Mouse (Mus musculus): ENCODE measurements around the gene Tnfsf12.
"Not testable (repeated sequence)": the region's sequence is repeated elsewhere in the genome, so short reads cannot be mapped to it uniquely, and the experiment has no call there.

Gene Tnfsf12

GRCm38 (mm10) chr11:69695361-69696181, at the start of gene Tnfsf12, which contains the start of gene Tnfsfm13:
Gene Tnfsf12, minus strand, starts transcription at chr11:69695849.
Gene Tnfsfm13, minus strand, starts transcription at chr11:69696098.
- no peak for DNase-seq (ENCODE audit: extremely low spot score, low read depth, low spot score)

GRCm38 (mm10) chr11:69731408-69731807, 35.8 kb upstream of the Tnfsf12 start:
- DNase-seq (ENCODE audit: extremely low spot score, low read depth, low spot score), result not testable (repeated sequence)

- peak; percentile 24 for DNase-seq (ENCODE audit: extremely low spot score, low read depth, low spot score)
Observed at GRCm38 (mm10) chr11:69729063-69729462, 33.4 kb upstream of the Tnfsf12 start.

GRCm38 (mm10) chr11:69725951-69726350, 30.3 kb upstream of the Tnfsf12 start:
- no peak for DNase-seq (ENCODE audit: extremely low spot score, low read depth, low spot score)

GRCm38 (mm10) chr11:69723074-69723473, 27.4 kb upstream of the Tnfsf12 start:
- DNase-seq (ENCODE audit: extremely low spot score, low read depth, low spot score), result no peak

- no peak for DNase-seq (ENCODE audit: extremely low spot score, low read depth, low spot score)
Observed at GRCm38 (mm10) chr11:69720852-69721251, 25.2 kb upstream of the Tnfsf12 start.

GRCm38 (mm10) chr11:69719423-69719822, 23.8 kb upstream of the Tnfsf12 start:
- DNase-seq (ENCODE audit: extremely low spot score, low read depth, low spot score), result no peak

GRCm38 (mm10) chr11:69718661-69719060, 23.0 kb upstream of the Tnfsf12 start:
- DNase-seq (ENCODE audit: extremely low spot score, low read depth, low spot score), result no peak

- no peak for DNase-seq (ENCODE audit: extremely low spot score, low read depth, low spot score)
Observed at GRCm38 (mm10) chr11:69716953-69717352, 21.3 kb upstream of the Tnfsf12 start.

- DNase-seq (ENCODE audit: extremely low spot score, low read depth, low spot score), result peak; percentile 46
Observed at GRCm38 (mm10) chr11:69715929-69716328, 20.3 kb upstream of the Tnfsf12 start.

GRCm38 (mm10) chr11:69715482-69715881, 19.8 kb upstream of the Tnfsf12 start:
- peak; percentile 31 for DNase-seq (ENCODE audit: extremely low spot score, low read depth, low spot score)

- peak; percentile 76 for DNase-seq (ENCODE audit: extremely low spot score, low read depth, low spot score)
Observed at GRCm38 (mm10) chr11:69714636-69715329, 19.1 kb upstream of the Tnfsf12 start.

GRCm38 (mm10) chr11:69712954-69713672, 17.5 kb upstream of the Tnfsf12 start:
- no peak for DNase-seq (ENCODE audit: extremely low spot score, low read depth, low spot score)

- no peak for DNase-seq (ENCODE audit: extremely low spot score, low read depth, low spot score)
Observed at GRCm38 (mm10) chr11:69711082-69711481, 15.4 kb upstream of the Tnfsf12 start.

- no peak for DNase-seq (ENCODE audit: extremely low spot score, low read depth, low spot score)
Observed at GRCm38 (mm10) chr11:69710470-69710869, 14.8 kb upstream of the Tnfsf12 start.

- DNase-seq (ENCODE audit: extremely low spot score, low read depth, low spot score), result no peak
Observed at GRCm38 (mm10) chr11:69709554-69710446, 14.2 kb upstream of the Tnfsf12 start.

GRCm38 (mm10) chr11:69708614-69709265, 13.1 kb upstream of the Tnfsf12 start:
- DNase-seq (ENCODE audit: extremely low spot score, low read depth, low spot score), result no peak

GRCm38 (mm10) chr11:69707873-69708381, 12.3 kb upstream of the Tnfsf12 start:
- no peak for DNase-seq (ENCODE audit: extremely low spot score, low read depth, low spot score)

GRCm38 (mm10) chr11:69707480-69707847, 11.8 kb upstream of the Tnfsf12 start:
- no peak for DNase-seq (ENCODE audit: extremely low spot score, low read depth, low spot score)
